Mouse (Mus musculus) heart, postnatal 0 days (tissue): ENCODE measurements around the gene Enox1.

Experiments
- CTCF ChIP-seq: IDR thresholded peaks from 2 replicates; pipeline ENCODE4 v1.5.1; 2016; ENCODE audit warnings: antibody characterized with exemption, control low read depth, low read depth
- EP300 ChIP-seq: IDR thresholded peaks from 2 replicates; pipeline ENCODE4 v1.6.1; 2016; ENCODE audit warnings: antibody characterized with exemption, low read depth

GRCm38 (mm10) chr14:77561808-77562583 is 405.4 kb downstream of the Enox1 start:
- TF ChIP-seq CTCF, result no peak
- no peak for TF ChIP-seq EP300
